Mouse (Mus musculus) heart, postnatal 0 days (tissue): ENCODE results near the gene Gpsm1. TPM values are rescaled to one million over a fixed set of nuclear protein-coding genes. Genes with fewer than 3 reads are reported as not detected.

Experiments
- ATAC-seq: fragments of 200-750 bp; cut with Nextera tagmentation; 2 replicates; pipeline ENCODE4 v1.8.0; 2017; ENCODE audit warnings: low read depth, moderate number of reproducible peaks, moderate library complexity; ENCODE audit not compliant: insufficient read depth
- DNase-seq: peaks from one replicate; pipeline ENCODE4 v3.0.0-alpha.2; 2016; ENCODE audit warnings: low spot score
- H3K27ac ChIP-seq: fragments of 300-500 bp; sonication (generic); 2 replicates; pipeline ENCODE4 v1.5.1; 2014; ENCODE audit warnings: low read depth, mild to moderate bottlenecking
- H3K27me3 ChIP-seq: fragments of 300-500 bp; sonication (generic); 2 replicates; pipeline ENCODE4 v1.6.1; 2014; ENCODE audit warnings: low read length, mixed read lengths; ENCODE audit not compliant: control insufficient read depth, insufficient read depth
- H3K36me3 ChIP-seq: fragments of 300-500 bp; sonication (generic); replicated peaks from 2 replicates; pipeline ENCODE4 v1.6.1; 2014; ENCODE audit warnings: low read length, mixed read lengths; ENCODE audit not compliant: control insufficient read depth, insufficient read depth
- H3K4me1 ChIP-seq: fragments of 300-500 bp; sonication (generic); 2 replicates; pipeline ENCODE4 v1.6.1; 2014; ENCODE audit warnings: antibody characterized with exemption; ENCODE audit not compliant: control insufficient read depth, insufficient read depth
- H3K4me2 ChIP-seq: fragments of 300-500 bp; sonication (generic); 2 replicates; pipeline ENCODE4 v1.6.1; 2014; ENCODE audit warnings: low read depth, mild to moderate bottlenecking, low read length, moderate library complexity
- H3K4me3 ChIP-seq: fragments of 300-500 bp; sonication (generic); 2 replicates; pipeline ENCODE4 v1.5.1; 2014; ENCODE audit warnings: low read depth, low read length
- H3K9ac ChIP-seq: fragments of 300-500 bp; sonication (generic); replicated peaks from 2 replicates; pipeline ENCODE4 v1.6.1; 2014; ENCODE audit warnings: low read depth, low read length, mixed read lengths
- H3K9me3 ChIP-seq: fragments of 300-500 bp; sonication (generic); replicated peaks from 2 replicates; pipeline ENCODE4 v1.6.1; 2016; ENCODE audit warnings: low read length; ENCODE audit not compliant: control insufficient read depth
- CTCF ChIP-seq: IDR thresholded peaks from 2 replicates; pipeline ENCODE4 v1.5.1; 2016; ENCODE audit warnings: antibody characterized with exemption, control low read depth, low read depth
- EP300 ChIP-seq: IDR thresholded peaks from 2 replicates; pipeline ENCODE4 v1.6.1; 2016; ENCODE audit warnings: antibody characterized with exemption, low read depth
- WGBS: fragments of 180-500 bp; shearing (Covaris S2); extraction: QIAGEN DNeasy Blood & Tissue Kit; methylation state at CpG from one replicate; pipeline ENCODE4 v1.1.7; 2014; 5-methylcytosine and 5-hydroxymethylcytosine counted together
- polyA plus RNA-seq: library from polyadenylated mRNA; unstranded; fragments of >200 nt; fragmentation: Nextera tagmentation; extraction: Ambion mirVana; gene quantifications from 2 replicates; pipeline ENCODE4 v1.2.1, GENCODE M21; 2015
- total RNA-seq: library from RNA; depleted of rRNA; stranded (reverse); fragments of >200 nt; gene quantifications from 2 replicates; pipeline ENCODE4 v1.2.3, GENCODE M21; 2014; ENCODE audit warnings: low replicate concordance

Gene Gpsm1
- total and polyA plus RNA-seq, 2 experiments from 2014 or later, result 146 to 577 TPM

DNA sequence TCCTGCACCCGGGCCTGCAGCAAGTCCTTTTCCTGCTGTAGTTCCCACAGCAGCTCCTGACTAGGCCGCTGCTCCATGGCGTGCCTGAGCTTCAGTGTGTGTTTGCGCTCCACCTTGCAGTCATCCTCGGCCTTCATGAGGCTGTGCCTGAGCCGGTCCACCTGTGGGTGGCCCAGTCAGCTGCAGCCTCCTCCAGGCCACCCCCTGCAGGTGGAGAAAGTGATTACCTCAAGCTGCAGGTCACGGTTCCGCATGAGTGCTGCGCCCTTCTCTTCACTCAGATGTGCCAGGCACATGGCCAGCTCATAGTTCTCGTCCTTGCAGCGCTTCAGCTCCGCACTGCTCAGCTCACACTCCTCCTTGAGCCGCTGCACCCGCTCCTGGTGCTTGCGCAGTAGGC, 42.2 kb downstream of the Gpsm1 start:
- Histone ChIP-seq H3K36me3 (no peaks in the 10 kb centered on the region), H3K27me3 (no peaks in the 10 kb centered on the region), H3K4me3 (no peak overlapping the region), H3K9ac (no peak overlapping the region), H3K9me3 (no peaks in the 10 kb centered on the region), H3K4me2 (no peak overlapping the region), H3K4me1 (peaks cover 5% of the 10 kb centered on the region; the same call in 1 of the 2 replicates), H3K27ac (no peak overlapping the region)
- DNase-seq (no peak), ATAC-seq (no peak)
- 56% methylated on average over 15 of the region's 15 CpGs for WGBS
- TF ChIP-seq CTCF (no peak), EP300 (no peak)

DNA sequence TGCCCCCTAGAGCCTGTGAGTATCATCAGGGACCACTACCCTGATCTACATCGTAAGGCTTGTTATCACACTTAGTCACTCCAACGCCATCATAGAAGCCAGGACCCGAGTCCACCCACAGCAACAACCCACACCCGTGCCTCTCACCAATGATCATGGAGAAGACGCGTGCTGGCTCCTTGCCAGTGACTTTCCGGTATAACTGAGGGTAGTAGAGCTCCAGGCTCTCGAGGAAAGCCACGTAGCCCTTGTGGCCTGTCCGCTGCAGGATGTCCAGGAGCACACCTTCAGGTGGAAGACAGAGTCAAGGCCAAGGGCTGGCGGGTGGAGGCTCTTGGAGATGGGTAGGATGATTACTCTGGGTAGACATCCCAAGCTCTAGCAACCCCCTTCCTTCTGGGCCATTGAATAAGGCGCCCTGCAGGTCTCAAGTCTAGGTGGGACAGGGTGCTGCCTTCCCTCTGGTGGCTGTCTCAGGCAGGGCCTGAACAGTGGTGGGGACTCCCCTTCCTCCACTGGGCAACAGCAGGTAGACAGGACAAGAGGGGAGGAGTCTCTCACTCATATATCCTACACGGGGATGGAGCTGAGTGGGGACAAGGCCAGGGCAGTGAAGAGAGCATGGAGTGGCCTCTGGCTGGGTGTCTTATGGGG, 43.5 kb downstream of the Gpsm1 start:
- DNase-seq (no peak), ATAC-seq (no peak)
- Histone ChIP-seq H3K27me3 (no peaks in the 10 kb centered on the region), H3K27ac (no peak overlapping the region), H3K36me3 (peaks cover 9% of the 10 kb centered on the region; the same call in 1 of the 2 replicates), H3K4me2 (no peak overlapping the region), H3K4me3 (no peak overlapping the region), H3K9me3 (no peaks in the 10 kb centered on the region), H3K9ac (no peak overlapping the region), H3K4me1 (no peaks in the 10 kb centered on the region)
- TF ChIP-seq EP300 (no peak), CTCF (no peak)
- 78% methylated on average over 13 of the region's 13 CpGs for WGBS

DNA sequence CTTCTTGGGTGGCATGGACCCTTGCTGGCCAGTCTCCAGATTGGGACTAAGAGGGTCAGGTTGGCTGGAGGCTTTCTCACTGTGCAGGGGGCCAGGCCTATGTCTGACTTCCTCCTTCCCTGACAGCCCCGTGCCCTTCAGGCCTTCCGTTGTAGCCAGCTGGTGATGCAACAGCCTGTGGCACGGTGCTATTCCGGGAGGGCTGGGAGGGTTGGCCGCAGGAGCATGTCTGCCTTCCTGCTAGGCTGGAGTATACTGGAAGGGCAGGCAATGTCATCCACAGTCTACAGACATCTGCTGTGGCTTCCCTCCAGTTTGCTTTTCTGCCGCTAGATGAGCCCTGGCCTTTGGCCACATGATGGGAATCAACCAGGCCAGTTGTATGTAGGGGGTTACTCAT, 44.7 kb downstream of the Gpsm1 start:
- H3K27ac ChIP-seq, result peak overlapping the region; percentile 22
- DNase-seq, result peak; percentile 60

DNA sequence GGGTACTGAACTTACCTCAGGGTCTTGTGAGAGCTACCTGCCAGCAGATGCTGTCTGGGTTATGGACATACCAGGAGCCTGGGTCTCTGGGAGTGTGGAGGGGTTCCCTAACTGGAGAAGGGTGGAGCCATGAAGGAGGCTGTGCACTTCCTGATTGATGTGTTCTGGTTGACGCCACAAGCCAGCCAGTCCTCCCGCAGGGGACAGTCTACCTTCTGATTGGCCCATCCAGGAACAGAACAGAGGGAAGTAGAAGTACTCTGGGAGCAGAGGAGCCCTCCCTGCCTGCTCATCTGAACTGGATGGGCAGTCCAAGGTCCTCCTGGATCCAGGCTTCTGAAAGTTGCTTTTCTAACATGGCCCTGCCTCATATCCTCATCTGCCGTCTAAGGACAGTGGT, 45.5 kb downstream of the Gpsm1 start, which contains the start of gene Card9:
TSS of gene Card9 (minus strand) at position 147 of the 400 bp plus-strand sequence.
- ATAC-seq, result no peak
- Histone ChIP-seq H3K27ac (peak within 1 kb of the TSS; percentile 22), H3K4me1 (peaks cover 12% of the 10 kb centered on the region), H3K9me3 (no peaks in the 10 kb centered on the region), H3K4me3 (no peak within 1 kb of the TSS), H3K27me3 (no peaks in the 10 kb centered on the region), H3K4me2 (no peak within 1 kb of the TSS), H3K9ac (no peak within 1 kb of the TSS), H3K36me3 (peaks cover 15% of the 10 kb centered on the region)
- DNase-seq, result no peak
- TF ChIP-seq EP300 (no peak), CTCF (no peak)
- WGBS, result 53% methylated on average over 3 of the region's 3 CpGs

More for the DNA sequence above, 44.7 kb downstream of the Gpsm1 start:
- Histone ChIP-seq H3K27me3 (no peaks in the 10 kb centered on the region), H3K9me3 (no peaks in the 10 kb centered on the region), H3K4me3 (no peak overlapping the region), H3K36me3 (peaks cover 14% of the 10 kb centered on the region; the same call in 1 of the 2 replicates), H3K9ac (no peak overlapping the region), H3K4me1 (peaks cover 8% of the 10 kb centered on the region), H3K4me2 (no peak overlapping the region)
- WGBS, result 42% methylated on average over 6 of the region's 6 CpGs
- no peak for TF ChIP-seq EP300
- no peak for TF ChIP-seq CTCF
- peak; percentile 76 for ATAC-seq

DNA sequence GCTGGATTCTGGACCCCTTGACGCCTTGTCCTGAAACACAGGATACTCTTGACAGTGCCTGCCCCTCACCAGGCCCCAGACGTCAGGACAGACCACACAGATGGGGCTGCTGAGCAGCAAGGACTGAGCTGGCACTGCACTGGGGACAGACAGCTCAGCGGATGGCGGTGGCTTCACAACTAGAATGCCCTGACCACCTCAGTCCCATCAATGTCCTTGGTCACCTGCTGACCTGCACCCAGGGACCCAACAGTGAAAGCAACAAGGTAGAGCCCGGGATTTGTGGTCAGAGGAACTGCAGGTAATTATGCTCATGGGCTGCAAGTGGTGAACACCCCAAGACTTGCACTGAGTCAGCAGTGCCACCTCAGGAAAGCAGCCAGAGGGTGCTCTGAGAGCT, 47.7 kb downstream of the Gpsm1 start:
- 81% methylated on average over 5 of the region's 5 CpGs for WGBS
- Histone ChIP-seq H3K27ac (no peak overlapping the region), H3K9me3 (no peaks in the 10 kb centered on the region), H3K4me3 (no peak overlapping the region), H3K36me3 (peaks cover 37% of the 10 kb centered on the region), H3K4me1 (peaks cover 12% of the 10 kb centered on the region), H3K9ac (no peak overlapping the region), H3K27me3 (no peaks in the 10 kb centered on the region), H3K4me2 (no peak overlapping the region)
- ATAC-seq (no peak), DNase-seq (no peak)
- TF ChIP-seq EP300 (no peak), CTCF (no peak)

DNA sequence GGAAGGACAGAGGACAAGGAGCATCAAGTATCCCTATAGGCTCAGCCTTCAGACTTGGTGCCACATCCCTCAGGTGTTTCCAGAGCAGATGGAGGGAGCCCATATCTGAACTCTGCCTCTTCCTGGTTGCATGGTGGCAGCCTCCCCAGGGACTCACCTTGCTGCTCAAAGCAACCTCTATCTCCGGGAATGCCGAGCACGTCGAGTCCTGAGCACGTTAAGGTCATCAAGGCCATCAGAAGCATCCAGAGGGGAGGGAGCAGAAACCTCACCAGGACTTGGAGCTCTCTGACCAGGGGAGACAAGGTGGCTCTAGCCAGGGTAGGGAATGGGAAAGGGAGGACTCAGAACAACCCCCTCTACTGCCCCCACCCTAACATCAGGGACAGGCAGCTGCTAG, 48.2 kb downstream of the Gpsm1 start:
- ATAC-seq, result no peak
- H3K27ac ChIP-seq, result no peak overlapping the region
- WGBS, result 54% methylated on average over 5 of the region's 5 CpGs
- no peak overlapping the region for H3K9ac ChIP-seq
- H3K36me3 ChIP-seq, result peaks cover 42% of the 10 kb centered on the region
- no peaks in the 10 kb centered on the region for H3K9me3 ChIP-seq
- TF ChIP-seq CTCF (no peak), EP300 (no peak)
- no peak overlapping the region for H3K4me3 ChIP-seq
- DNase-seq, result no peak
- no peaks in the 10 kb centered on the region for H3K27me3 ChIP-seq
- peaks cover 12% of the 10 kb centered on the region for H3K4me1 ChIP-seq
- H3K4me2 ChIP-seq, result no peak overlapping the region
